Mouse (Mus musculus): ENCODE measurements around the gene Hoxa13.

Hoxa13 gene

DNA sequence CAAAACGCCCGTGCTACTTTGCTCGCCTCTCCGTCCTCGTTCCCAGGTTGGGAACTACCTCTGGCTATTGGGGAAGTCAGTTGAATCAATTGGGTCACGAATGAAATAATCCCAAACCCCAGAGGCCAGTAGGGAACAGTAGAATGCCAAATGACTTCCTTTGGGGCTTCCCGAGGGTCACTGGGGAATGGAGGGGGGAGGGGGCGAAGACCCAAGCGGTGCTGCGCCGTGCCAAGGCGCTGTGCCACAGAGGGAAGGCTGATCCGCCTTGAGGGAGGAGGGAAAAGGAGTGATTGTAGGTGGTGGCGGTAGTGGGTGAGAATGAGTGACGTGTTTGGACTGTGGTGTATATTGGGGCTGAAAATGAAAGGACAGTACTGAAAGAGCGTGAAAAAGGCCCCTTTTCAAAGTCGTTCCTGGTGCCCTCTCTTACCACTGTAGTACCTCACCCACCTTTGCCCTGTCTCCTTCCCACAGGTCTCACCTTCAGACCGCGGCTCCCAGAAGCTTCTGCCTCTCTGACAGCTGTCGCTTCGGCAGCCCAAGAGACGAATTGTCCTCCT is 48.0 kb downstream of the Hoxa13 start:
- DNase-seq (ENCODE audit: low spot score in 2 of 2), result no peak

DNA sequence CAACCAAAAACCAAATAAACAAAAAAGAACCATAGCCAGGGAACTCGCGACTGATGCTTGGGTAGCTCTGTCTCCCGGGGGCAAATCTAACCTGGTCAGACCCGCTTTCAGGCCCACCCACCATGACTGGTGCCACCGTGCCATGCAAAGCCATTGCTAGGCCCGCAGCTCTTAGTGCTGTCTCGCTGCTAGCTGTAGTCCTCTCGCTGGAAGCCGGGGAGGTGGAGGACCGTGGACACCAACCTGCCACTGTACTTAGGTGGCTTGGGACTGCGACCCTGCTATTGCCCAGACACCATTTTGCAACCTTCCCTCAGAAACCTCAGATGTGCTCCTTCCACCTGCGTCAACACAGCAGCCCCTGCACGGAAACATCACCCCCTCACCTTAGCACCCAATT is 48.7 kb downstream of the Hoxa13 start:
- peak in 1 of 2 experiments; percentile 24 for DNase-seq (ENCODE audit: low spot score in 2 of 2)

DNA sequence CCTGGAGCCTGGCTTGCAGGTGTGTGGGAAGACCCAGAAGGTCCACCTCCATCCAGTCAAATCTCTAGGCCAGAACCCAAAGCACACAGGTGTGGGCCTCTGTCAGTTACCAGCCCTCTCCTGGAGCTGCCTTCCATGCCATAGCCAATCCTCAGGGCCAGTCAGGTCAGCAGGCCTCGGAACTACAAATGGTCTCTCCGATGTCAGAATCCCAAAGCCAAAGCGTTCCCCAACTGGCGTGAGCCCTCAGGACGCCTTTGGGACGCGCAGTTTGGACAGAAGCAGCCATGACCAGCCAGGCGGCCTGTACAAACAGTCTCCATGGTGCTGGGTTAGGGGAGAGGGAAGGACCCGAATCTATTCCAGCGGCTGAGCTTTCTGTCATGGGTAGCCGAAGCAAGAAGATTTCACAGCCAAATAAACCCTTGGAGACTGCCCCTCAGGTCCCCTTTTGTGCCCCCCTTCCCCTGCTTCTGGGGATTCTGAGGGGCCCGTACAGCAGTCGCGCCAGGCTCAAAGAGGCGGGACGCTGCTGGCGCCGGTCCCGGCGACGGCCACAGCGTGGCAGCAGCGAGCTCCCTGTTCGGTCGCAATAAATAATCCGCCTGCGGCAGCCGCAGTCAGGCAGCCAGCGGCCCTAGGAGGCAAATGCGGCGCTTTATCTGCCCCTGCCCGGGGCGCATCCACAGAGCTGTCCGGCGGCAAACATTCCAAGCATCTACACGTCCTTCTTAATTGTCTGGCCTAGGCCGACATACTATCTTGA is 49.3 kb downstream of the Hoxa13 start:
- peak; percentile 50 to 78 for DNase-seq (ENCODE audit: low spot score in 2 of 2)

DNA sequence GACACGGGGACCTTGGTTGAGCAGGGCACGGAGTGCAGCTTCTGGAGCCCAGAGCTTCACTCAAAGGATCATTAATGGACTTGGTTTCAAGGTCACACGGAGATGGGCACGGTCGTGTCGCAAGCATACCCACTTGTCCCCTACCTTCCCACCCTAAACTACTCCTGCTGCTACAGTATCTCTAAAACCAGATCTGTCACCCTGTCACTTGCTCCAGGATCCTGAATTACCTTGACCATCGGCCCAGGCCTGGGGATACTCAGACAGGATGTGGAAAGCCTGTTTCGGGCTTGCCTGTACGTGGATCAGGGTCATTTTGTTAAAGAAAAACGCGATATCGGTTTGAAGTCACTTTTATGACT is 51.0 kb downstream of the Hoxa13 start:
- no peak for DNase-seq (ENCODE audit: low spot score in 2 of 2)

DNA sequence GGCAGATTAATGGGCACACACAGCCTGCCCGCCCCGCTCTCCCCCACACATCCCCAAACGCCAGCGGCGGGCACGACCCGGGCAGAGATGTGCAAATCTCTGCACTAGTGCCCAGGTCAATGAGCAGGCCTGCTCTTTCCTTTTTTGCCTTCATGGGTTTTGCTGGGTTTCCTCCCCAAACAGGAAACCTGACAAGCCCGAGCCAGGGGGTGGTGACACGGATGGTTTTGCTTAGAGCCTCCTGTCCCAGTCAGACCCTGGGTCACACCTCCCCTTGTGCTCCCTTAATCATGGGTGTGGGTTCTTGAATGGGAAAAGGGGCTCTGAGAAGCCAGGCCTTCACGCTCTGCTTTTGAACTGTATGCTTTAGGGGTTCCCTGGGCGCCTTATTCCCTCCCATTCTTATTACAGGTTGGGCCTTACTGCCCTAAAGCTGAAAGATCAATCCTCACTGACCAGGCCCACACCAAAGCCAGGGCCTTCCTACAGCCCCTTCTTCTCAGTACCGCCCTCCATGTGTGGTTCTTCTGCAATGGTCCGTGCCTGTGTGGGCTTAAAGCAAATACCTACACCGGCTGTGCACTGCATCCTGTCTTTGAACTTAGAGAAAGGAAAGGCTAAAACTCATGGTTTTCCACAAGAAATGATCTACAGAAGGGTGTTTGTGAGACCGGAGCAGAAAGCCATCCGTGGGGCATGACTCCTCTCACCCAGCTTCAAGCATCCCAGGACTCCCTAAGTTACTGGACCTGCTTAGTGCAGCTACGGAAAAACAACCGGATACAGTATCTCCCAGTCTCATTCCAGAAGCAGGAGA is 51.6 kb downstream of the Hoxa13 start:
- DNase-seq (ENCODE audit: low spot score in 2 of 2), result no peak

DNA sequence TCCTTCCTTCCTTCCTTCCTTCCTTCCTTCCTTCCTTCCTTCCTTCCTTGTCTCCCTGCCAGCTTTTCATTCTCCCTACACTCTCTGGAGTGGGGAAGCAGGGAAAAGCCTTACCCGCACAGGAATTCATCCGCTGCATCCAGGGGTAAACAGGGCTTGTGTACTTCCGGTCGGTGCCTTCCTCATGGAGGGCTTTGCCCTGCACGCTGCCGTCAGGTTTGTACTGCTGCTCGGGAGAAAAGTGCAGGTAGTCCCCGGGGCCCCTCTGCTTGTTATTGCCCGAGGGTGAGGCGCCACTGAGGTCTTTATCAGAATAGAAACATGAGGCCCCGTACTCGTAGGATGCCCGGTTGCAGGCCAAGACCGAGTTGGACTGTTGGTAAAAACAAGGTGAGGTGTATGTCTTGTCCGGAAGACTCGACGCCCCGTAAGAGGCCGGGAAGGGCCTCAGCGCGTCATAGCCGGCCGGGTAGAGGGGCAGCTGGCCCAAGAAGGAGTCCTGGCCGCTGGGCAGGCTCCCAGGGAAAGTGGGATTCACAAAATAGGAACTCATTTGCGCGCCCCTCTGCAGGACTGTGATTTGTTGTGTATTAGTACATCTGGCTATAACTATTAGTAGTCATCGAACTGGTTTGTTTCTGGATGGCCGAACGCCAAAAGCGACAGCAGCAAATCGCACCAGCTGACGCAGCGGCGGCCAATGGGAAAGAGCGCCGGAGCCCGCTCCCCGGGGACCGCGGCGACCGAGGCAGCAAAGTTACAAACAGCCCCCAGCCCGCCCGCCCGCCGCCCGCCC is 52.4 kb downstream of the Hoxa13 start, which contains the start of gene Hoxa6:
TSS of gene Hoxa6 (minus strand) at position 651 of the 796 bp plus-strand sequence.
- DNase-seq (ENCODE audit: low spot score in 2 of 2), result peak in 1 of 2 experiments; percentile 18
